Mouse (Mus musculus): ENCODE measurements around the gene Rtl8b. TPM values are rescaled to one million over a fixed set of nuclear protein-coding genes. Genes with fewer than 3 reads are reported as not detected.
"Not testable (repeated sequence)": the region's sequence is repeated elsewhere in the genome, so short reads cannot be mapped to it uniquely, and the experiment has no call there.

The Rtl8b gene
- 100 to 1,000 TPM in 1 of 2 experiments, 10 to 100 TPM in 1; 83.5 to 102 TPM for total RNA-seq (2021)
- long read RNA-seq, experiment 1, transcript Rtl8b-201 (1 exons, 1,232 nt) = major isoform, 19 of 19 reads
- long read RNA-seq, experiment 1, partial matches to known transcripts = 0 of 19 reads
- long read RNA-seq, experiment 1, other reads (novel, unspliced or antisense) = 0 of 19 reads
- long read RNA-seq, experiment 2, transcript Rtl8b-201 (1 exons, 1,232 nt) = major isoform, 48 of 53 reads
- long read RNA-seq, experiment 2, partial matches to known transcripts = 0 of 53 reads
- long read RNA-seq, experiment 2, other reads (novel, unspliced or antisense) = 5 of 53 reads

GRCm38 (mm10) chrX:53670294-53670693 is at the start of gene Rtl8b:
Gene Rtl8b, minus strand, starts transcription at chrX:53670408.
- DNase-seq (ENCODE audit: low spot score in 2 of 2) = peak; percentile 54 to 66

GRCm38 (mm10) chrX:53716323-53717182 is 46.3 kb upstream of the Rtl8b start:
- DNase-seq (ENCODE audit: low spot score in 2 of 2) = peak; percentile 29 to 31

- DNase-seq (ENCODE audit: low spot score in 2 of 2) = no peak
Observed at GRCm38 (mm10) chrX:53715942-53716322, 45.7 kb upstream of the Rtl8b start.

- DNase-seq (ENCODE audit: low spot score in 2 of 2) = no peak
Observed at GRCm38 (mm10) chrX:53702673-53703072, 32.5 kb upstream of the Rtl8b start.

- no peak for DNase-seq (ENCODE audit: low spot score in 2 of 2)
Observed at GRCm38 (mm10) chrX:53699225-53699624, 29.0 kb upstream of the Rtl8b start.

GRCm38 (mm10) chrX:53694008-53694777 is 24.0 kb upstream of the Rtl8b start:
- DNase-seq (ENCODE audit: low spot score in 2 of 2) = no peak

GRCm38 (mm10) chrX:53693141-53693540 is 22.9 kb upstream of the Rtl8b start:
- DNase-seq (ENCODE audit: low spot score in 2 of 2) = no peak

GRCm38 (mm10) chrX:53692065-53692464 is 21.9 kb upstream of the Rtl8b start:
- no peak for DNase-seq (ENCODE audit: low spot score in 2 of 2)

- DNase-seq (ENCODE audit: low spot score in 2 of 2) = not testable (repeated sequence)
Observed at GRCm38 (mm10) chrX:53684676-53685075, 14.5 kb upstream of the Rtl8b start.

- DNase-seq (ENCODE audit: low spot score in 2 of 2) = not testable (repeated sequence)
Observed at GRCm38 (mm10) chrX:53682650-53683049, 12.4 kb upstream of the Rtl8b start.

GRCm38 (mm10) chrX:53676943-53677342 is 6.7 kb upstream of the Rtl8b start:
- peak; percentile 64 to 70 for DNase-seq (ENCODE audit: low spot score in 2 of 2)

GRCm38 (mm10) chrX:53670696-53671095 is 488 bp upstream of the Rtl8b start:
- not testable (repeated sequence) for DNase-seq (ENCODE audit: low spot score in 2 of 2)

- not testable (repeated sequence) for DNase-seq (ENCODE audit: low spot score in 2 of 2)
Observed at GRCm38 (mm10) chrX:53669557-53670270, 494 bp downstream of the Rtl8b start.

GRCm38 (mm10) chrX:53652917-53653316 is 17.3 kb downstream of the Rtl8b start:
- not testable (repeated sequence) for DNase-seq (ENCODE audit: low spot score in 2 of 2)

- no peak for DNase-seq (ENCODE audit: low spot score in 2 of 2)
Observed at GRCm38 (mm10) chrX:53645885-53646284, 24.3 kb downstream of the Rtl8b start.

- peak; percentile 72 to 74 for DNase-seq (ENCODE audit: low spot score in 2 of 2)
Observed at GRCm38 (mm10) chrX:53642980-53643961, 26.9 kb downstream of the Rtl8b start, which contains the start of gene Rtl8a. Gene Rtl8a, minus strand, starts transcription at chrX:53643682.

- DNase-seq (ENCODE audit: low spot score in 2 of 2) = not testable (repeated sequence)
Observed at GRCm38 (mm10) chrX:53642604-53642979, 27.6 kb downstream of the Rtl8b start.

GRCm38 (mm10) chrX:53638107-53638506 is 32.1 kb downstream of the Rtl8b start:
- not testable (repeated sequence) for DNase-seq (ENCODE audit: low spot score in 2 of 2)

Data from adrenal gland, adult 18-20 months (tissue).